Mouse (Mus musculus) spleen, embryonic (tissue): ENCODE results near the gene Ccdc28b.

Source experiments
- CTCF ChIA-PET: fragments of 350-600 bp; sonication (Branson Sonifier 250); formaldehyde crosslinking; loops from one replicate; lab custom pipeline; 2022; lab: Charles Lee

Gene Ccdc28b

GRCm38 (mm10) chr4:129623681-129624091 is at the start of gene Ccdc28b:
Gene Ccdc28b (minus strand): TSS chr4:129623947.
- CTCF ChIA-PET, result interaction anchor here (0.8 to 1.1 kb wide), 2 partner anchors 17 to 364 kb away, joined by 4 to 14 read pairs; no protein-coding TSS in a partner anchor

GRCm38 (mm10) chr4:129672878-129673449 is 49.2 kb upstream of the Ccdc28b start:
- CTCF ChIA-PET, result interaction anchor here (0.7 kb wide), 1 partner anchor 104 kb away, joined by 3 read pairs; no protein-coding TSS in a partner anchor

- CTCF ChIA-PET, result interaction anchor here (0.6 to 0.7 kb wide), 2 partner anchors 105 to 137 kb away, joined by 3 read pairs; no protein-coding TSS in a partner anchor
Measured at GRCm38 (mm10) chr4:129672083-129672877, 48.5 kb upstream of the Ccdc28b start, which contains the start of gene Kpna6. Gene Kpna6 (minus strand): TSS chr4:129672767.

- CTCF ChIA-PET, result interaction anchor here (0.6 kb wide), 1 partner anchor 138 kb away, joined by 3 read pairs; no protein-coding TSS in a partner anchor
Measured at GRCm38 (mm10) chr4:129671491-129672082, 47.8 kb upstream of the Ccdc28b start.

- CTCF ChIA-PET, result no interaction called here
Measured at GRCm38 (mm10) chr4:129662255-129662813, 38.6 kb upstream of the Ccdc28b start.

GRCm38 (mm10) chr4:129661584-129661983 is 37.8 kb upstream of the Ccdc28b start:
- CTCF ChIA-PET, result no interaction called here

GRCm38 (mm10) chr4:129654770-129655169 is 31.0 kb upstream of the Ccdc28b start:
- CTCF ChIA-PET, result interaction anchor here (0.5 kb wide), 1 partner anchor 391 kb away, joined by 6 read pairs; no protein-coding TSS in a partner anchor

- CTCF ChIA-PET, result interaction anchor here (0.7 kb wide), 1 partner anchor 648 kb away, joined by 3 read pairs; no protein-coding TSS in a partner anchor
Measured at GRCm38 (mm10) chr4:129650359-129650758, 26.6 kb upstream of the Ccdc28b start.

- CTCF ChIA-PET, result no interaction called here
Measured at GRCm38 (mm10) chr4:129648656-129649055, 24.9 kb upstream of the Ccdc28b start.

GRCm38 (mm10) chr4:129645204-129645603 is 21.5 kb upstream of the Ccdc28b start:
- CTCF ChIA-PET, result interaction anchor here (0.7 kb wide), 1 partner anchor 63 kb away, joined by 3 read pairs; no protein-coding TSS in a partner anchor

GRCm38 (mm10) chr4:129641756-129642155 is 18.0 kb upstream of the Ccdc28b start:
- CTCF ChIA-PET, result interaction anchor here (0.7 kb wide), 1 partner anchor 32 kb away, joined by 6 read pairs; no protein-coding TSS in a partner anchor

GRCm38 (mm10) chr4:129640638-129641467 is 17.1 kb upstream of the Ccdc28b start, which contains the start of gene Txlna:
Gene Txlna (minus strand): TSS chr4:129641065.
- CTCF ChIA-PET, result interaction anchor here (0.6 to 1.1 kb wide), 5 partner anchors 17 to 314 kb away, joined by 3 to 14 read pairs (median 3); partner anchors contain the start of gene Ccdc28b

GRCm38 (mm10) chr4:129640101-129640637 is 16.4 kb upstream of the Ccdc28b start:
- CTCF ChIA-PET, result interaction anchor here (0.9 to 1.1 kb wide), 2 partner anchors 16 to 18 kb away, joined by 3 to 14 read pairs; partner anchors contain the start of gene Ccdc28b

- CTCF ChIA-PET, result no interaction called here
Measured at GRCm38 (mm10) chr4:129639221-129639620, 15.5 kb upstream of the Ccdc28b start.

GRCm38 (mm10) chr4:129633852-129634251 is 10.1 kb upstream of the Ccdc28b start:
- CTCF ChIA-PET, result no interaction called here

- CTCF ChIA-PET, result no interaction called here
Measured at GRCm38 (mm10) chr4:129631867-129632266, 8.1 kb upstream of the Ccdc28b start.

GRCm38 (mm10) chr4:129630944-129631343 is 7.2 kb upstream of the Ccdc28b start:
- CTCF ChIA-PET, result no interaction called here

GRCm38 (mm10) chr4:129626035-129626434 is 2.3 kb upstream of the Ccdc28b start:
- CTCF ChIA-PET, result interaction anchor here (1.6 kb wide), 1 partner anchor 165 kb away, joined by 5 read pairs; the partner anchor contains the start of gene Bsdc1

- CTCF ChIA-PET, result interaction anchor here (1.6 kb wide), 1 partner anchor 164 kb away, joined by 5 read pairs; the partner anchor contains the start of gene Bsdc1
Measured at GRCm38 (mm10) chr4:129625496-129625895, 1.7 kb upstream of the Ccdc28b start.

GRCm38 (mm10) chr4:129625029-129625370 is 1.3 kb upstream of the Ccdc28b start:
- CTCF ChIA-PET, result interaction anchor here (1.6 kb wide), 1 partner anchor 164 kb away, joined by 5 read pairs; the partner anchor contains the start of gene Bsdc1
